Mouse (Mus musculus) thymus, adult 2 months (tissue): ENCODE measurements around the gene Calm3.

Experiments used
- CTCF ChIP-seq: fragments of 200-500 bp; IDR thresholded peaks from 2 replicates; pipeline ENCODE4 v1.5.1; 2012; ENCODE audit warnings: mild to moderate bottlenecking, control low read depth, low read length, moderate library complexity, borderline replicate concordance; ENCODE audit not compliant: control insufficient read depth, poor library complexity, insufficient read depth; ENCODE audit errors: extremely low read depth
- POLR2A ChIP-seq: fragments of 200-500 bp; IDR thresholded peaks from 2 replicates; pipeline ENCODE4 v1.6.1; 2012; ENCODE audit warnings: mild to moderate bottlenecking, low read length, control low read depth, moderate library complexity; ENCODE audit not compliant: control insufficient read depth, poor library complexity, insufficient read depth; ENCODE audit errors: extremely low read depth

- no peak for TF ChIP-seq CTCF
- no peak for TF ChIP-seq POLR2A
Measured at GRCm38 (mm10) chr7:16968414-16968813, 44.5 kb upstream of the Calm3 start.
